Mouse (Mus musculus): ENCODE results near the gene Snx3. TPM values are rescaled to one million over a fixed set of nuclear protein-coding genes. Genes with fewer than 3 reads are reported as not detected.
A peak's percentile ranks its signal among the peaks of the same experiment; 100 is the strongest.

Gene Snx3
- polyA plus RNA-seq (2015; fragmentation: Nextera tagmentation; extraction: Ambion mirVana): 363 and 394 TPM in 2 replicates

GRCm38 (mm10) chr10:42501775-42502348, at the start of gene Snx3:
TSS of gene Snx3 (plus strand) at chr10:42502030.
- DNase-seq (ENCODE audit: low spot score): peak; percentile 97

- DNase-seq (ENCODE audit: low spot score): no peak
Observed at GRCm38 (mm10) chr10:42454266-42454665, 47.6 kb upstream of the Snx3 start.

DNA sequence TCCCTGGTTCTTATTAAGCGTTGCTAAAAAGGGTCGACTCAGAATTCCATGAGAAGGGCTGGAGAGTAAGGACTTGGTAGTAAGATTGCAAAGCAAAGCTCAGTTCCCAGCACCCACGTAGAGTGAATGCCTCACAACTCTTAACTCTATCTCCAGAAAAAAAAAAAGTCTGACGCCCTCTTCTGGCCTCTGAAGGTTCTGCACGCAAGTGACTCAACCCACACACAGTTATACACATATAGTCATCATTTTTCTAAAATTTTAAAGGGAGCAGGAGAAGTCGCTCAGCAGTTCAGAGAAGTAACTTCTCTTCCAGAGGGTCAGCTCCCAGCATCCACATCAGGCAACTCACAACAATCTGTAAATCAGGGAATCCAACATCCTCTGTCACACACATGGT, 47.1 kb upstream of the Snx3 start:
- DNase-seq (ENCODE audit: low spot score): no peak

DNA sequence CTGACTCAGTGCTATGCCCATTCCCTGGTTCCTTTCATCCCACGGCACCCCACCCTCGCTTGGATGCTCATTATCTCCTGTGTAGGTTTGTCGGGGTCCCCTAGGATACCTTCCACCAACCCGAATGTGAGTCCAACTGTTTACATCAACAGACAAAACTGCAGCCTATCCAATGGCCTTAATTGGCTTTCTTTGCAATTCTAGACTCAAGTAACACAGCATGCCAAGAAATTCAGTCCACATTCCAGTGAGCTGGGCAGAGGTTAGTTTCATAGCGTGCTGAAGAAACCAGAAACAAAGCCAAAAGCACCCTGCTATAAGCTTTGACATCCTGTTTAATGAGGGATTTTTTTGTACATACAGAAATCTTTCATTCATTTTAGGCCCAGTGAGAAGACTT, 45.8 kb upstream of the Snx3 start:
- DNase-seq (ENCODE audit: low spot score): no peak

GRCm38 (mm10) chr10:42457557-42458191, 44.2 kb upstream of the Snx3 start:
- DNase-seq (ENCODE audit: low spot score): no peak

GRCm38 (mm10) chr10:42464224-42464623, 37.6 kb upstream of the Snx3 start:
- no peak for DNase-seq (ENCODE audit: low spot score)

DNA sequence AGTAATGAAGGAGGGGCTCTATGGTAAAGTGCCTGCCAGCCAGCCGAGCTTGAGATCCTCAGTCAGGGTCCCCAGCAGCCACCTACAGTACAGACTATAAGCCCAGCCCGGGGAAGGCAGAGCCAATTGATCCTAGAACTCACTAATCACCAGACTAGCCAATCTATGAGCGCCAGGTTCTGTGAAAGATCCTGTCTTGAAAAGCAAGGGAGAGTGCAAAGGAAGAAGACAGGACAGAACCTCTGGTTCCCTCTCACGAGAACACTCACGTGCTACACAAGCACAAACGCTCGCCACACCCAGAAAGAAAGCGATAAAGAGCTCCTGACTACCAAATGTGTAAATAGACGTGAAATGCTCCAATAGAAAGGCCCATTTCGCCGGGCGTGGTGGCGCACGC, 37.0 kb upstream of the Snx3 start:
- DNase-seq (ENCODE audit: low spot score): no peak

- DNase-seq (ENCODE audit: low spot score): no peak
Observed at GRCm38 (mm10) chr10:42474946-42475514, 26.8 kb upstream of the Snx3 start.

GRCm38 (mm10) chr10:42476774-42477475, 24.9 kb upstream of the Snx3 start:
- DNase-seq (ENCODE audit: low spot score): no peak

- DNase-seq (ENCODE audit: low spot score): peak; percentile 10
Observed at GRCm38 (mm10) chr10:42477550-42478340, 24.1 kb upstream of the Snx3 start.

DNA sequence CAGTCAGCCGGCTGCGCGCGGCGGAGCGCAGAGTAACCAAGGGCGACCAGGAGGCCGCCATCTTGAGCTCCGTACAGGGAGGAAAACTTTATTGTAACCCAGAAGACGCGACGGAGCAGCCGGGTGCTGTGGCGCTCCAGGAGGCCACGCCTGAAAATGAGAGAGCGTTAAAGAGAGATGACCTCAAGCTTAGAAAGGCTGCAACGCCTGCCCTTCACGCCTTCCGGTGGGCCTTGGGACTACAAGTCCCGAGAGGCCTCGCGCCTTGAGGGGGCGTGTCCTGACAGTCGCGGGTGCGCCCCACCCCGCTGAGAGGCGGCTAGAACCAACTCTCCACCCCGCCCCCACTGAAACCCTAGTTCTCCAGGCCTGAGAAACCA, 23.5 kb upstream of the Snx3 start, which contains the start of gene Afg1l:
Gene Afg1l (minus strand): TSS at position 225 of the 380 bp plus-strand sequence.
- peak; percentile 95 for DNase-seq (ENCODE audit: low spot score)

DNA sequence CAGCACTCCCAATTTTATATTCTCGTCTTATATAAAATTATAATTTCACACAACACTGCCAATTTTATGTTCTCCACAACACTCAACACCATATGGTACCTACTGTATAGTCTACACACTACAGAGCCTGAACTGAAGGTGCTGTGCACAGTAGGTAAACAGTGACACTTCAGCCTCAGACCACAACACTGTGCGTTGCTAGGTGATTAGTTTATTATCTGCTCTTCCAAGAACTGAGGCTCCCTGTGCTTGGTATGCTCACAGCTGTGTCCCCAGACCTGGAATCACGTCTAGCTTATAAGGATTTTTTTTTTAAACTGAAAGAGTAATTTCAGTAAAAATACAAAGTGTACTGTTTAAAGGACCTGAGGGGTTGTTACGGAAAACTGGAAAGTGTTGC, 21.1 kb upstream of the Snx3 start:
- no peak for DNase-seq (ENCODE audit: low spot score)

DNA sequence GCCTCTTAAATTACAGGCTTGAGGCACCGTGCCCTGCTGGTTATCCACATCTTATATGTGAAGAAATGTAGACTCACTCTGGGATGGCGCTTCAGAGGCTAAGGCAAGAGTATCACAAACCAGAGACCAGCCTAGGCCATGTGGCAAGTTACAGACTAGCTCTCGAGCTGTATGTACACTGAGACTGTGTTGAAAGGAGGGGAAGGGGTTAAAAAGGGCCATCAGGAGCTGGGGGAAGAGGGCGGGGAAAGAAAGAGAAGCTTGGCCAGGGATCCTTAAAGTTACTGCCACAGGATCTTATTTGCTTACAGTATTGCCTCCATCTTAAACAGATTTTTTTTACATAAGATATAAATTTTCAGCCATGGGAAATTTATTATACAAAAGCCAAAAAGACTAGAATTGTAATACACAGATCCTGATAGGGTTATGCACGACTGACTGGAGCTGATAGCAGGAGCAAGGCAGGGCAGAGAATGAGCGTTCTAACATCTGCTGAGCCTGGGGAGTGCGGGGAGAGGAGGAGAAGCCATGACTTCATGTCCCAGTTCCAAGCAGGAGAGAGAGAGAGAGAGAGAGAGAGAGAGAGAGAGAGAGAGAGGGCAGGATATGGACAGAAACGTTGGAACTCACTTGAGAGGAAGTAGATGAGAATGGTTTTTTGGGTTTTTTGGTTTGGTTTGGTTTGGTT, 13.1 kb upstream of the Snx3 start:
- no peak for DNase-seq (ENCODE audit: low spot score)

DNA sequence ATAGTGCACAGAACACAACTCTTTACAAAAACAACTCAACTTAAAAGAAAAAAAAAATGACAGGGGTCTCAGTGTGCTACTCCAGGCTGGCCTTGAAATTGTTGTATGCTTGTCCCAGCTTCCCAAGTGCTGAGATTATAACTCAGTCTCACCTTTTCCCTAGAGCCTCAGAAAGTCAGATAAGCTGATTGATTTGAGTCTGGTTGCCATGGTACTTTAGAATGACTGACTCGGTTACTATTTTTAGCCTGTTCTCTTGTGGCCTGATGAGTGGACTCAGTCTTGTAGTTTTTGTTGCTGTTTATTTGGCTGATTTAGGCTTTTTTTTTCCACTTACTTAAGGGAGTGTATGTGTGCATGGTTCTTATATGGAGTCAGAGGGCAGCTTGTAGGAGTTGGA, 10.7 kb upstream of the Snx3 start:
- no peak for DNase-seq (ENCODE audit: low spot score)

- DNase-seq (ENCODE audit: low spot score): no peak
Observed at GRCm38 (mm10) chr10:42492027-42492771, 9.6 kb upstream of the Snx3 start.

GRCm38 (mm10) chr10:42493000-42493399, 8.8 kb upstream of the Snx3 start:
- no peak for DNase-seq (ENCODE audit: low spot score)

DNA sequence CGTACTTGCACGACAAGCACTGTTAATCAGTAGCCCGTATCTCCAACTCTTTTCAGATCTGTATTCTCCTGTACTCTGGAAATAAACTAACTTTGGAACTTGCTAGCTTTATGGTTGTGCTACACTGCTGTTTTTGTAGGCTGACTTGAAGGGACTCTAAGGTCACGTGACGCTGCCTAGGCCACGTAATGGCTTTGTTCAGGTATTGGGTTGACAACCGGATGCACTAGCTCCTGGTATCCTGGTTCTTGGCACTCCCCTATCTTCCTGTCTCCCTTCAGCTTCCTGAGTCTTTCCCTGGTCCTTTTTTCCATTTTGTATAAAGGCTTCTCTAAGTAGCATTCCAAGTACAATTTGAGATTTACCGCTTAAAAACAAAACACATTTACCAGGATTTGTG, 1.2 kb upstream of the Snx3 start:
- DNase-seq (ENCODE audit: low spot score): no peak

GRCm38 (mm10) chr10:42501161-42501560, 669 bp upstream of the Snx3 start:
- DNase-seq (ENCODE audit: low spot score): no peak

GRCm38 (mm10) chr10:42502349-42503111, 700 bp downstream of the Snx3 start:
- DNase-seq (ENCODE audit: low spot score): peak; percentile 52

All from thymus, postnatal 0 days (tissue).